Mouse (Mus musculus) lung, adult 2 months (tissue): ENCODE results near the gene Ap2b1.

Source experiments
- CTCF ChIP-seq: fragments of 200-500 bp; IDR thresholded peaks from 2 replicates; pipeline ENCODE4 v1.5.1; 2011; ENCODE audit warnings: mild to moderate bottlenecking, low read length, control low read depth; ENCODE audit not compliant: insufficient read depth
- POLR2A ChIP-seq: fragments of 200-500 bp; IDR thresholded peaks from 2 replicates; pipeline ENCODE4 v1.6.1; 2011; ENCODE audit warnings: low read depth, mild to moderate bottlenecking, control low read depth, low read length, borderline replicate concordance; ENCODE audit errors: extremely low read depth

GRCm38 (mm10) chr11:83292251-83292587, 6.6 kb upstream of the Ap2b1 start:
- TF ChIP-seq POLR2A, result no peak
- TF ChIP-seq CTCF, result no peak
